Mouse (Mus musculus): Measurements from ENCODE around the gene Hc.

The Hc gene

DNA sequence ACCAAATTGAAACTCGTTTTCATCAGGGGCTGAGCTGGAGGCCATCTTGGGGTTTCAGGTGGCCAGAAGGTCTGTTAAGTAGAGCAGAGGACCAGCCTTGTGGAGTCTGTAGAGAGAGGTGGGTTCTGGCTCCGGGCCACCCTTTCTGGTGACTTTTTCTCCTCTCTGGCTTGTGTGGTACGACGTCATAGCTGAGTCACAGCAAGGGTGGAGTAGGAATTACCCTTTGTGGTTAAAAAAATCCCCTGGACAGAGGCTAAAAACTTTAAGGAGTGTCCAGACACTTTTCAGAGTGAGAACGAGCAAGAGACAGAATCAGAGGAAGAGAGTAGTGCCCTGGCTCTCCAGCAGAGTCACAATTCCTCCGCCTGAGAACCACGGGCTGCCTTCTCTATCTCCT, 103.2 kb downstream of the Hc start:
- in situ Hi-C loops (cut with MboI; ENCODE audit: low sequenced_read_pairs): no loop called here

DNA sequence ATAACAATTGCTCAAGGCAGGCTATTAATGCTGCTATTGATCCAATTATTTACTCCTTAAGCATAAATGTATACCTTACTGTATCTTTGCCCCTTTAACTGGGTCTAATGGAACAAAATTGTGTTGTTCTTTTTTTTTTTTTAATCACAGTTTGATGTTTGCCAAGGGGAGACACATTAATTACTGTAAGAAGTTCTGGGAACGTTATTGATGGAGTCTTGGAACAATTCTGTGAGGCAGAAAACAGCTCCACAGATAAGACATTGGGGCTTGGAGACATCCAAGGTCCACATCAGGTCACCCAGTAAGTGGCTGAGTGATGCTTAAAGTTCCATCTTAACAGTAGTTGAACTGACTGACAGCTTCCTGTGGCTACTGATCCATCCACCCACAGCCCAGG, 103.8 kb downstream of the Hc start:
- in situ Hi-C loops (cut with MboI; ENCODE audit: low sequenced_read_pairs): no loop called here

DNA sequence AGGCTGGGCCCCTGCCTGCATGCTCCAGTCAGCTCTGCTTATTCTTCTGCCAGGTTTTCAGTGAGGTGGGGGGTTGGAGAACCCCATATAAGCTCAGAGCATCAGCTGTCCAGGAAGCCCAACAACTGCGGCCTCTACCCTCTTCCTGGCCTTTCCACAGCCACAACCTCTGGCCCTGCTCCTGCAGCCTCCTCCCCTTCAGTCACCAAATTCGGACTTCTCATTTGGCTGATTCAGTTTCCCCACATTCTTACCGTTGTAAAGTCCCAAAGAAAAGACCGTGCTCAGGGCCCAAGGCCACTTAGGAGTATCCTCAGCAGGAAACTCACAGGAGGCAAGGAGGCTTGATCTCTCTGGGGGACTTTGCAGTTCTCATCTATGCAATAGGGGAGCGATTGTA, 104.3 kb downstream of the Hc start:
- in situ Hi-C loops (cut with MboI; ENCODE audit: low sequenced_read_pairs): no loop called here

DNA sequence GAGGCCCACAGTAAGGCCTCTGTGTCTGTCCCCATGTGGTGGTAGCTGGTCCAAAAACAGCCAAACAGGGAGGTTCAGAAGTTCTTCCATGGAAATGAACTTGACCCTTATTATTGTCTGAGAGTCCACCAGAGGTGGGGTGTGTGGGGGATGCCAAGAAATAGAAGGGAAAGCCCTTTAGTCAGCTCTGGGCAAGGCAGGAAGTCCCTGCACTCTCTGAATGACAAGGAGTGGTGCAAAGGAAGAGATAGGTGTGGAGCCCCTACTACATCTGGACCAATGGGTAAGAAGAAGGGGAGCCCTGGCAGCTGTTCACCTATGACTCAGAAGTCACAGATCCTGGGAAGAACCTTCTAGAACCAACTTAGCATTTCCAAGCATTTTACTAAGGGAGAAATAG, 106.9 kb downstream of the Hc start:
- in situ Hi-C loops (cut with MboI; ENCODE audit: low sequenced_read_pairs): no loop called here

DNA sequence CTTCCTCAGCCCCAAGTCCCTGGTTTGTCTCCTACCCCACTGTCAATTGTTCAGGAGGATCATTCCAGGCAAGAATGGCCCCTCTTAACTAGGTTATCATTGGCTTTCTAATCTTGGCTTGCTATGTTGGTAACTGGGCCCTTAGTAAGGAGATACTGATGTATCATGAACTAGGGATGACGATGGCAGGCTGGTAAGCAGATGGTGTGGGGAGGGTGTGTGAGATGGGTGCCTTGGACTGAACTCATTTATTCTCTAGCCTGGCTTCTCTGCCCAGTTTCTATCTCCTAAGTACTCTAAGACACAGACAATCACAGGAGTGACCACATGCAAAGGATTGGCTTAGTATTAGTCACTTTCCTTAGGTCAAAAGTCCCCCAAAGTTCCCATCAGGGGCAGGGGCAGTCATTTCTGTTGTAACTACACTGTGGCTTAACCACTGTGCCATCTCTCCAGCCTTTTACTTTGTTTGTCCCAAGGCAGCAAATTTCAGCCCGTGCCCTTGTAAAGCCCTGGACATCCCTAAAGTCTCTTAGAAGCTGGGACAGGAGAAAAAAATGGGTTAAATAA, 107.6 kb downstream of the Hc start:
- in situ Hi-C loops (cut with MboI; ENCODE audit: low sequenced_read_pairs): no loop called here

DNA sequence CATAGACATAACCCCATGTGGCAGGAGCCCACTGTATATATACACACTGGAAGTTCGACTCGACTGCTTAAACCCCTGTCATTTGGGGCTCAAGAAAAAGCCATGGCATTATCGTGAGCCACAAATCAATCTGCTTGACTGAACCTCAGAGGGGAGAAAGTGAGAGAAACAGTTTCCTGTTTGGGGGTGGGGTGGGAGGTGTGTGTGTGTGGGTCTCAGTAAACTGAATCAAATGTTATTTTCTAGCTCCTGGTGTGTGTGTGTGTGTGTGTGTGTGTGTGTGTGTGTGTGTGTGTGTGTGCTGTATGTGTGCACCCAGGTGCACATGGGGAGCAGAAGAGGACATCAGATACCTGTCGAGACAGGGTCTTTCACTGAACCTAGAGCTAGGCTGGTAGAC, 108.2 kb downstream of the Hc start:
- in situ Hi-C loops (cut with MboI; ENCODE audit: low sequenced_read_pairs): no loop called here

DNA sequence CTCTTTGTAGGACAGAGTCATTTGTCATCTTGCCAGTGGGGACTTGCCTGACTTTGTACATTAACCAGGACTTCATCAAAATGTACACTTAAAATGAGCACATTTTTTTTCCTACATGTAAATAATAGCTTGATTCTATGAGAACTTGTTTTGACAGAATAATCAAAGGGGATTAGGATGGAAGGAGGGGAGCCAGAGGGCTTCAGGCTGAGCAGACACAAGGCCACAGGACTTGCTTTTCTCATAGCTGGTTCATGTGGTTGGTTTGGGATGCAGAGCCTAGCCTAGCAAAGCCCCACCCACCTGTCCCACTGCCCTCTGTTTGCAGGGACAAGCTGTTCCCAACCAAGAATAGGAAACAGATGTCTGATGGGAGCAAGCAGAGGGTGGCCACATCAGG, 109.8 kb downstream of the Hc start:
- in situ Hi-C loops (cut with MboI; ENCODE audit: low sequenced_read_pairs): no loop called here

DNA sequence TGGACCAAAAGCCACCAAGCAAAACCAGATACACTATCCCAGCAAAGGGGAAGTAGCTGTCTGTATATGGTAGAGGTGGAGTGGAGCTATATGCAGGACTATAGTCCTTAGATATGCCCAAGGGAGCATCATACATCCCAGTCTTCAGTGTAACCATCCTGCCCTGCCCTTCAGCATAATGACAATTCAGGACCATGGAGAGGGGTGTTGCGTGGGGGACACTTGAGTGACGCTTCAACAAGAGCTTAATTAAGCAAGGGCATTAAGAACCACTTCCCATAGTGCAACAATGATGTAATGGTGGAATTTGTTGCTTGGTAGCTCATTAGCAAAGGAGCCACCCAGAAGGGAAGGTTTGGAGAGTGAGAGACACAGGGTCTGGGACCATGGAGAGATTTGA, 112.6 kb downstream of the Hc start:
- in situ Hi-C loops (cut with MboI; ENCODE audit: low sequenced_read_pairs): no loop called here

DNA sequence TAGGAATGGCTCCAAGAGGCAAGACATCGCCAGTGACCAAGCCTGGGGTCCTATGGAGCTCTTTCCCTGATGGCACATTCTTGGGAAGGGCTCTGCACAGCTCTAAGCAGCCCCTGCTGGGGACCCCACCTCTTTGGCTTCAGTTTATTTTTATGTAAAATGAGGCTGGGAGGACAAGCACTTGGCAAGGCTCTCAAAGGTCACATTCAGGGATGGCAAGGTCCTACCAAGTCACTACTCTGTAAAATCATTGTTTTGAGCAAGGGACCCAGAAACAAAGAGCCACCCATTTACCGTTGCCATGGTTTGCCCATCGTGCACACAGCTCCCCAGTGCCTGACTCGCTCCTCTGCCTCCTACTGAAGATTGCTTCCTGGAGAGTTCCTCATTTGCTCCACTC, 115.2 kb downstream of the Hc start:
- in situ Hi-C loops (cut with MboI; ENCODE audit: low sequenced_read_pairs): no loop called here

DNA sequence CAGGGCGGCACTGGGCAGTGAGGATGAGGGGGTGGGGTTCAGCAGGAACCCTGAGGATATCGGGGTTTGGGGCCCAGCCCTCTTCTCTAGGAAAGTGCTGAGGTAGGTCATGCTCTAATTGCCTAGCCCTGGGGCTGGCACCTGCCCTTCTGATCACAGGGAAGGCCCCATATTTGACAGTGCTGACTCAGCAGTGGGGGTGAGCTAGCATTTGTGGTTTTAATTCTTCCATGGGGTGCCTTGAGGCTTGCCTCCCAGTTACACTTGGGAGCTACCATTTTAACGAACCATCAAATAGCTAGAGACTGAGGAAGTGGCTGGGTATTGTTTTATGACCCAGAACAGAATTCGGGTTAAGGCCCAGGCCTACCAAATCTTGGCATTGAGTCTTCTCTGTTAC, 115.7 kb downstream of the Hc start:
- in situ Hi-C loops (cut with MboI; ENCODE audit: low sequenced_read_pairs): no loop called here

DNA sequence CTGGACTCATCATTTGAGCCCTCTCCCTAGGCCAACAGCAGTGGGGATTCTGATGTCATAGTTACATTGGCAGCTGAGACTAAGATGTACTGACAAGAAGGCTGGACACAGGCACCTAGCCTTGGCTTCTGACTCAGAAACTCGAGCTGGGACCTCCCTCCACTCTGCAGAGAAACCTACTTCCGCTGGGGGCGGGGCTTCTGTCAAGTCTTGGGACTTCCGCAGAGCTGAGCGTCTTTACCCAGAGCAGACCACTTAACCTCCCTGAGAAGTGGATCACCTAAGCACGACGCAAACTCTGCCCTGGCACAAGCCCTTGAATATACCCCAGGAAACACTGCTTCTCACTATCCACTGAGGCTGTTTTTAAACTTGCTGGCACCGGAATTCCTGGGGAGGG, 116.5 kb downstream of the Hc start:
- in situ Hi-C loops (cut with MboI; ENCODE audit: low sequenced_read_pairs): no loop called here

DNA sequence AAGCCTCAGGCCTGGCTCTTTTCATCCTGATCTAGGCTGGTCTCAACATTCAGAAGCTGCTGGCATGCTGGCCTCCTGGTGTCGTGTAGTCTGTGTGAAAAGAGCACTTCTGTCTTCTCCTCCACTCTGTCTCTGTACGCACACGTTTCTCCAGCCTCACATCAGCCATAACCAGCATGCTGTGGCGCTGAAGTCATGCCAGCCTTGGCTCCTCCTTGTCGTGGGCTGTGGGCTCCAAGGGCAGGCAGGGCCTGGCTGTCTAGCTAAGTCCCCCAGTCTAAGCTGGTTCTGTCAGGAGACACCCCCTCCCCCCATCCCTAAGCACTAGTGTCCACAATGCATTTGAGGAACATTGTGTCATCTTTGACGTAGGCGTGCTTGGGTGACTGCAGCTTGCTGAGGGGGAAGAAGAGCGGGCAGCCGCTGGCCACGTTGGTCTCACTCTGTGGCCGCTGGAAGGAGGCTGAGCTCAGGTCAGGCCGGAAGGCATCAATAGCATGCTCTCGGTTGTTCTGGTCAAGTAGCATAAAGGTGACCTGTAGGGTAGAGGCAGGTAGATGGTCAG, 117.6 kb downstream of the Hc start:
- in situ Hi-C loops (cut with MboI; ENCODE audit: low sequenced_read_pairs): no loop called here

DNA sequence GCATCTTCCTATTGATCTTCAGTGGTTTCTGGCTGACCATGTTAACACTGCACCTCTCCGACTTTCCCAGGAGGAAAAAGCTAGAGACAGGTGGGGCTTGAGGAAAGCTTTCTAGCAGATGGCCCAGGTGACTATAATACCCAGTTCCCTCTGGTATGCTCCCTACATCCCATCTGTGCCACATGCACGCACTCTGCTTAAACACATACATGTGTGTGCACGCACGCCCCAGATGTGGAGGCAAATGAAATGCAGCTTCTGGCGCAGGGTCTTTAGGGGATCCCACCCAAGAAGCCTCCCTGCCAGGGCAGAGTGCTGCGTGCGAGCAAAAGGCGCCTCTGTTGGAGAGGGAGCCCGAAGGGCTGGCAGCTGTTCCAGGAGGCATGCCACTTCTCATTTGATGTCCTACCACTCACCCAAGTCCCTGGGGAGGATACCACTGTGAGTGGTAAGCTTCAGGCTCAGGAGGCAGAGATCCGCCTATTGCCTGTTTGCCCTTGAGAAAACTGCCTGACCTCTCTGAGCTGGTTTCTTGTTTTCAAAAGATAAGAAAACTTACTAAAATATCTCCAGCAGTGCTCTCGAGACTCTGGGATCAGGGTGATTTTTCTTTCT, 120.1 kb downstream of the Hc start:
- in situ Hi-C loops (cut with MboI; ENCODE audit: low sequenced_read_pairs): no loop called here

DNA sequence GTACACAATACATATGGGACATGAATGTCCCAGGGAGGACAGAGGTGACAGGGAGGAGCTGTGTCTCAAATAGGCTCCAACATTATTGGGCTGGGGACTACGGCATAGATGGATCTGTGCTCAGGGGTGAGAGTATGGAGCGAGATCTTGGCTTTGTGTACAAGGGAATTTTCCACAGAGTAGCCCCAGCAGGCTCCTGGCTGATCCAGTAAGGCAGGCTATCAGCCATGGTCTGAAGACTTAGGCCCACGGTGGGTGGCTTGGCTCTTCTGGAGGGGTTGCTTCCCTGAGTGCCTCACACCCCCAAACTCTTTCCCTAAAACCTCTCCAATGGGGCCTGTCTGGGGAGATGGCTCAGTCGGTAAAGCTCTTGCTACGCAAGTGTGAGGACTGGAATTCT, 121.0 kb downstream of the Hc start:
- in situ Hi-C loops (cut with MboI; ENCODE audit: low sequenced_read_pairs): no loop called here

DNA sequence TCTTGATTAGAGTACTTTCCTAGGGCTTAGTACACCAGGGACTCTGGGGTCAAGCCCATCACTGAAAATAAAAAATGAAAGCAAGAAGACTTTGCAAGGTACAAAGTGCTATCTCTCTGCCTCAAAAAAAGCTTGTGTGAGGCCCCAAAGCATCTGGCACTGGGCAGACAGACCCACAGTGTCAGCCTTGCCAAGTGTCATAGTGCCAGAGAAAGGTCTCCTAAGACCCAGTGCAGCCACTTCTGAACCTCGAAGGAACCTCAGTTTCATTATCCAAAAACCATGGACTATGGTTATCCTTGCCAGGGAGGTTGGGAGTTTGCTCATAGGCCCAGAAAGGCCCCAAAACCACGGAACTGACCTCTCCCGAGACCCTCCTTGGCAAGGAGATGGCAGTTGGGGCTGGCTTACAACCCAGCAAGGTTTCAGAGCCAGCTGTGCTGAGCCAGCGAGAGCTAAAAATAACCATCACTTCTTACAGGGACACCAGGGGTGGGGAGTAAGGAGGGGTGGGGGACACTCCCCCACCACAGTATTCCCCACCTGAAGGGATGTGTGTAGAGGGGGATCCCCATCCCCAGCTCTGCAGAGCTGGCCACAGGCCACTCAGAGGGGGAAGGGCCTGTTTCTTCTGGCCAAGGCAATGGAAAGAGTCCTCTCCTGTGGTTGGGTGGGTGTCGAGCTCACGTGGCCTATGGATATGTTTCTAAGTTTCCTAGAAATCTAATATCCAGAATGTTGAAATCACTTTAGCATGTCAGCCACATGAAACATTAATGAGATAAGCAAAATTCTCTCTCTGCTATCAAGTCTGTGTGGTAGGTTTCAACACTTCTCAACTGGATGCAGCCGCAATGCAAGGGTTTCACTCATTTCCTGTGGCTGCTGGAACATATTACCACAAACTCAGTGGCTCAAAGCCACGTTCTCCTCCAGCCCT, 122.7 kb downstream of the Hc start:
- in situ Hi-C loops (cut with MboI; ENCODE audit: low sequenced_read_pairs): no loop called here

DNA sequence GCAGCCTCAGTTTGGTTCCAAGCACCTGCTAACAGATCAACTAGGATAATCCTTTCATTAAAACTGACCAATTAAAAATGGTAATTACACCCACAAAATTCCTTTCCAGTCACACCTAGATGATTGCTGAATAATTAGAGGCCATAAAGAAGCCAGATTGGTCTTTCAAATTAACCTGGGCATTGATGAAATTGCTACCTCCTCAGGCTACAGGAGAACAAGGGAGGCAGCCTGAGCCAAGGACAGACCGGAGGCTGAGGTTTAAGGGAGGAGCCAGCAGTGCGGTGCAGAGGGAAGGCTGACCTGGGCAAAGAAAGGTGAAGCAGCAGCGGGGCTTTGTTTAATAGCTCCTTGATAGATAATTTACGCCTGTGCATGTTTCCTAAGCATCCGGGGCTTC, 123.8 kb downstream of the Hc start:
- in situ Hi-C loops (cut with MboI; ENCODE audit: low sequenced_read_pairs): no loop called here
